Mouse (Mus musculus) thymus, adult 2 months (tissue): ENCODE results near the gene B9d2.

ENCODE experiments used
- CTCF ChIP-seq: fragments of 200-500 bp; IDR thresholded peaks from 2 replicates; pipeline ENCODE4 v1.5.1; 2012; ENCODE audit warnings: mild to moderate bottlenecking, control low read depth, low read length, moderate library complexity, borderline replicate concordance; ENCODE audit not compliant: control insufficient read depth, poor library complexity, insufficient read depth; ENCODE audit errors: extremely low read depth
- POLR2A ChIP-seq: fragments of 200-500 bp; IDR thresholded peaks from 2 replicates; pipeline ENCODE4 v1.6.1; 2012; ENCODE audit warnings: mild to moderate bottlenecking, low read length, control low read depth, moderate library complexity; ENCODE audit not compliant: control insufficient read depth, poor library complexity, insufficient read depth; ENCODE audit errors: extremely low read depth

GRCm38 (mm10) chr7:25644631-25645030 lies 35.9 kb upstream of the B9d2 start:
- no peak for TF ChIP-seq POLR2A
- TF ChIP-seq CTCF: no peak
